Mouse (Mus musculus): Measurements from ENCODE around the gene Tubb4b.

The Tubb4b gene

GRCm38 (mm10) chr2:25185625-25186574 lies 38.6 kb downstream of the Tubb4b start:
- DNase-seq: peak; percentile 73 to 75

- DNase-seq: no peak
Observed at GRCm38 (mm10) chr2:25184496-25184895, 40.0 kb downstream of the Tubb4b start.

- no peak for DNase-seq
Observed at GRCm38 (mm10) chr2:25183336-25183735, 41.2 kb downstream of the Tubb4b start.

GRCm38 (mm10) chr2:25182664-25183063 lies 41.8 kb downstream of the Tubb4b start:
- no peak for DNase-seq

GRCm38 (mm10) chr2:25181891-25182397 lies 42.6 kb downstream of the Tubb4b start:
- DNase-seq: peak in 1 of 2 experiments; percentile 64

GRCm38 (mm10) chr2:25180973-25181890 lies 43.3 kb downstream of the Tubb4b start:
- DNase-seq: peak; percentile 63 to 71

GRCm38 (mm10) chr2:25180478-25180903 lies 44.0 kb downstream of the Tubb4b start, which contains the start of gene Nrarp:
Gene Nrarp (plus strand): TSS chr2:25180758.
- peak; percentile 96 to 97 for DNase-seq

GRCm38 (mm10) chr2:25179566-25180217 lies 44.8 kb downstream of the Tubb4b start:
- DNase-seq: no peak

GRCm38 (mm10) chr2:25178285-25178972 lies 46.1 kb downstream of the Tubb4b start:
- DNase-seq: peak in 1 of 2 experiments; percentile 52

- peak; percentile 77 to 81 for DNase-seq
Observed at GRCm38 (mm10) chr2:25177685-25178084, 46.8 kb downstream of the Tubb4b start.

GRCm38 (mm10) chr2:25177076-25177475 lies 47.4 kb downstream of the Tubb4b start:
- DNase-seq: no peak

- DNase-seq: no peak
Observed at GRCm38 (mm10) chr2:25176573-25176972, 47.9 kb downstream of the Tubb4b start.

GRCm38 (mm10) chr2:25175690-25176078 lies 48.8 kb downstream of the Tubb4b start:
- DNase-seq: peak in 1 of 2 experiments; percentile 47

GRCm38 (mm10) chr2:25174866-25175689 lies 49.4 kb downstream of the Tubb4b start:
- peak in 1 of 2 experiments; percentile 4 for DNase-seq

- DNase-seq: no peak
Observed at GRCm38 (mm10) chr2:25173821-25174220, 50.7 kb downstream of the Tubb4b start.

- peak in 1 of 2 experiments; percentile 20 for DNase-seq
Observed at GRCm38 (mm10) chr2:25172629-25173028, 51.9 kb downstream of the Tubb4b start.
